Mouse (Mus musculus) stomach, embryonic 14.5 days (tissue): ENCODE measurements at regions not wholly inside any gene's neighbourhood (a gene's known extent, or its start where the extent isn't known, plus 50 kb on each side); places are given as distances from the start of the nearest gene placed in this dataset.

Experiments used
- ATAC-seq: fragments of 200-750 bp; cut with Nextera tagmentation; 2 replicates; pipeline ENCODE4 v1.8.0; 2017; ENCODE audit warnings: low read depth, moderate TSS enrichment; ENCODE audit not compliant: insufficient number of reproducible peaks, insufficient read depth, low FRiP score
- H3K27ac ChIP-seq: fragments of 300-500 bp; sonication (generic); 2 replicates; pipeline ENCODE4 v1.5.1; 2014; ENCODE audit warnings: mild to moderate bottlenecking, low read length, moderate library complexity, mixed read lengths
- H3K27me3 ChIP-seq: fragments of 300-500 bp; sonication (generic); 2 replicates; pipeline ENCODE4 v1.6.1; 2014; ENCODE audit warnings: low read length, control low read depth, mixed read lengths; ENCODE audit not compliant: control insufficient read depth, insufficient read depth
- H3K36me3 ChIP-seq: fragments of 300-500 bp; sonication (generic); 2 replicates; pipeline ENCODE4 v1.6.1; 2014; ENCODE audit warnings: mild to moderate bottlenecking, control low read depth, low read length, moderate library complexity, mixed read lengths; ENCODE audit not compliant: control insufficient read depth, insufficient read depth
- H3K4me1 ChIP-seq: fragments of 300-500 bp; sonication (generic); 2 replicates; pipeline ENCODE4 v1.6.1; 2014; ENCODE audit warnings: low read length, control low read depth, mixed read lengths; ENCODE audit not compliant: control insufficient read depth, insufficient read depth
- H3K4me2 ChIP-seq: fragments of 300-500 bp; sonication (generic); replicated peaks from 2 replicates; pipeline ENCODE4 v1.6.1; 2014; ENCODE audit warnings: low read depth, low read length, control low read depth
- H3K4me3 ChIP-seq: fragments of 300-500 bp; sonication (generic); 2 replicates; pipeline ENCODE4 v1.5.1; 2014; ENCODE audit warnings: low read depth, low read length, control low read depth
- H3K9ac ChIP-seq: fragments of 300-500 bp; sonication (generic); replicated peaks from 2 replicates; pipeline ENCODE4 v1.6.1; 2014; ENCODE audit warnings: low read depth, mild to moderate bottlenecking, control low read depth, low read length, moderate library complexity, mixed read lengths
- H3K9me3 ChIP-seq: fragments of 300-500 bp; sonication (generic); 2 replicates; pipeline ENCODE4 v1.6.1; 2016; ENCODE audit warnings: low read depth, low read length, control low read depth; ENCODE audit not compliant: control insufficient read depth
- WGBS: fragments of 180-500 bp; shearing (Covaris S2); extraction: QIAGEN DNeasy Blood & Tissue Kit; methylation state at CpG from one replicate; pipeline ENCODE4 v1.1.7; 2014; 5-methylcytosine and 5-hydroxymethylcytosine counted together

DNA sequence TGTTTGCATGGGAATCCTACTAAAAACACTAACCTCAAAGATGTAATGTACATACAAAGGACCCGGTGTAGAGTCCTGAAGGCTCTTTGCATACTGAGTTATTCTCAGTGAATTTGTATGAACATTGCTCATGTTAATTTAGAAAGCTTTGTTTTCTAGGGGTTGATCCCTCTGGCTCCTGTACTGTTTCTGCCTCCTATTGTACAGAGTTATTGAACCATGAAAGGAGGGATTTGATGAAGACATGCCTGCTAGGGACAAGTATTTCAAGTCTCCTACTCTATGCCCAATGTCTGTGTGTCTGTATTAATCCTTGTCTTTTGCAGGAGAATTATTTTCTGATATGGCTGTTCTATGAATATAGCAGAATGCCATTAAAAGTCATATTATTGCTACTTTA, 1425.1 kb downstream of the Fam181b start:
- no peak for ATAC-seq
- H3K9ac ChIP-seq: no peak overlapping the region
- H3K27me3 ChIP-seq: no peaks in the 10 kb centered on the region
- no peak overlapping the region for H3K27ac ChIP-seq
- no peak overlapping the region for H3K4me2 ChIP-seq
- H3K4me1 ChIP-seq: no peaks in the 10 kb centered on the region
- H3K9me3 ChIP-seq: no peaks in the 10 kb centered on the region
- H3K4me3 ChIP-seq: no peak overlapping the region
- 80% methylated on average over 1 of the region's 1 CpGs for WGBS
- no peaks in the 10 kb centered on the region for H3K36me3 ChIP-seq

GRCm38 (mm10) chr7:94517002-94517401, 1437.3 kb downstream of the Fam181b start:
- no peak overlapping the region for H3K4me3 ChIP-seq
- H3K4me2 ChIP-seq: no peak overlapping the region
- H3K4me1 ChIP-seq: no peaks in the 10 kb centered on the region
- WGBS: 82% methylated on average over 1 of the region's 1 CpGs
- H3K27ac ChIP-seq: no peak overlapping the region
- no peak overlapping the region for H3K9ac ChIP-seq
- 0 out of 2 replicates have a peak, but pooled peaks have one; percentile 33 for ATAC-seq
- no peaks in the 10 kb centered on the region for H3K9me3 ChIP-seq
- no peaks in the 10 kb centered on the region for H3K36me3 ChIP-seq
- no peaks in the 10 kb centered on the region for H3K27me3 ChIP-seq

- 44% methylated on average over 1 of the region's 1 CpGs for WGBS
- H3K36me3 ChIP-seq: no peaks in the 10 kb centered on the region
Observed at GRCm38 (mm10) chr7:94532520-94532919, 1452.9 kb downstream of the Fam181b start.

GRCm38 (mm10) chr7:94548332-94548731, 1468.7 kb downstream of the Fam181b start:
- Histone ChIP-seq H3K4me3 (no peak overlapping the region), H3K9ac (no peak overlapping the region), H3K36me3 (no peaks in the 10 kb centered on the region), H3K9me3 (no peaks in the 10 kb centered on the region), H3K4me2 (no peak overlapping the region), H3K4me1 (no peaks in the 10 kb centered on the region), H3K27ac (no peak overlapping the region), H3K27me3 (no peaks in the 10 kb centered on the region)
- ATAC-seq: no peak
- 33% methylated on average over 1 of the region's 1 CpGs for WGBS

More at GRCm38 (mm10) chr7:94532520-94532919, 1452.9 kb downstream of the Fam181b start:
- no peak overlapping the region for H3K4me3 ChIP-seq
- H3K27ac ChIP-seq: no peak overlapping the region
- no peaks in the 10 kb centered on the region for H3K4me1 ChIP-seq
- H3K9ac ChIP-seq: no peak overlapping the region
- H3K4me2 ChIP-seq: no peak overlapping the region
- no peak for ATAC-seq
- H3K27me3 ChIP-seq: no peaks in the 10 kb centered on the region
- no peaks in the 10 kb centered on the region for H3K9me3 ChIP-seq

DNA sequence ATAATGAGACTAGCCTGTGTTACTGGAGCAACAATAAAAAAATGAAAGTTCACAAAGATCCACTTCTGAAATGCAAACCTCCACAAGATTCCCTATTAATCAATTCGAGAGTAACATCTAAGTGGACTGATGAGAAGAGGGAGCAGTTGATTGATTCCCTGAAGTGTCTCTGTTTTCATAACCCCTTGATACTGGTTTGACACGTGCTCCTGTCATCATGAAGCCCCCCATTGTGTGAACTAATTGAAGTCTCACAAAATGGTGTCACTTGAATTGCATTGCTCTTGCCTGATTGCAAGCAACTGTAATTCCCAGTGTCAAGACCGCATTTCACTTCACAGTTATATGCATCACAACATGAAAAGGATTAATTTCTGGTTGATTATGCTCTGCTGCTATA, 1501.8 kb downstream of the Fam181b start:
- H3K27me3 ChIP-seq: no peaks in the 10 kb centered on the region

GRCm38 (mm10) chr7:94587791-94588190, 1508.1 kb downstream of the Fam181b start:
- no peaks in the 10 kb centered on the region for H3K36me3 ChIP-seq
- H3K27ac ChIP-seq: no peak overlapping the region
- no peak for ATAC-seq
- H3K27me3 ChIP-seq: no peaks in the 10 kb centered on the region
- H3K9me3 ChIP-seq: no peaks in the 10 kb centered on the region
- no peaks in the 10 kb centered on the region for H3K4me1 ChIP-seq
- no peak overlapping the region for H3K4me3 ChIP-seq
- no peak overlapping the region for H3K4me2 ChIP-seq
- no peak overlapping the region for H3K9ac ChIP-seq

More for the DNA sequence above, 1501.8 kb downstream of the Fam181b start:
- H3K4me3 ChIP-seq: no peak overlapping the region
- 40% methylated on average over 3 of the region's 3 CpGs for WGBS
- no peak overlapping the region for H3K9ac ChIP-seq
- H3K36me3 ChIP-seq: no peaks in the 10 kb centered on the region
- H3K27ac ChIP-seq: no peak overlapping the region
- no peak for ATAC-seq
- no peaks in the 10 kb centered on the region for H3K9me3 ChIP-seq
- no peak overlapping the region for H3K4me2 ChIP-seq
- H3K4me1 ChIP-seq: no peaks in the 10 kb centered on the region

DNA sequence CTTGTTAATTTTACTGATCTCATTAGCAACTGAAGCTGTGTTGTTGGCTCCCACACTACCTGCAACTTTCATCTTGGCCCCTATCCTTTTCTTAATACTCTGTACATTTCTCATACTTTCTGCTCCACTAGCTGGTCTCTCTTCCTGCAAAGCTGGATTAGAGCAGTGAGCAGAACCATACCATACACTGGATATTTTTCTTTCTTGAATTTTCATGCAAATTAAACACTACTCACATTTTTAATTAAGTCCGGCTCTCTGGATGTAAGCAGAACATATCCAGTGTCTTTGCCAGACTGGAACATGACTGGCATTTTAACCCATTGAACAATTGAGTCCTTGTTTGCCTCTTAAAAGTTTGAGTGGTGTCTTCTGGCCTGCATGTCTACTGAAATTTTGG, 1515.0 kb downstream of the Fam181b start:
- no peaks in the 10 kb centered on the region for H3K27me3 ChIP-seq
- no peaks in the 10 kb centered on the region for H3K9me3 ChIP-seq
- H3K27ac ChIP-seq: no peak overlapping the region
- WGBS: 72% methylated on average over 1 of the region's 1 CpGs
- no peak overlapping the region for H3K9ac ChIP-seq
- H3K4me1 ChIP-seq: no peaks in the 10 kb centered on the region
- H3K4me3 ChIP-seq: no peak overlapping the region
- H3K4me2 ChIP-seq: no peak overlapping the region
- no peak for ATAC-seq
- no peaks in the 10 kb centered on the region for H3K36me3 ChIP-seq

GRCm38 (mm10) chr7:94618965-94619364, 1539.3 kb downstream of the Fam181b start:
- Histone ChIP-seq H3K27me3 (no peaks in the 10 kb centered on the region), H3K27ac (no peak overlapping the region), H3K4me1 (no peaks in the 10 kb centered on the region), H3K9ac (no peak overlapping the region), H3K9me3 (no peaks in the 10 kb centered on the region), H3K4me2 (no peak overlapping the region), H3K36me3 (no peaks in the 10 kb centered on the region), H3K4me3 (no peak overlapping the region)
- 76% methylated on average over 5 of the region's 5 CpGs for WGBS
- ATAC-seq: no peak

- no peak overlapping the region for H3K9ac ChIP-seq
- no peaks in the 10 kb centered on the region for H3K36me3 ChIP-seq
- no peaks in the 10 kb centered on the region for H3K9me3 ChIP-seq
- no peak overlapping the region for H3K27ac ChIP-seq
- 59% methylated on average over 1 of the region's 1 CpGs for WGBS
- ATAC-seq: no peak
- H3K4me1 ChIP-seq: no peaks in the 10 kb centered on the region
- H3K4me3 ChIP-seq: no peak overlapping the region
- H3K4me2 ChIP-seq: no peak overlapping the region
- no peaks in the 10 kb centered on the region for H3K27me3 ChIP-seq
Observed at GRCm38 (mm10) chr7:94624546-94624945, 1544.9 kb downstream of the Fam181b start.
